Mouse (Mus musculus) midbrain, embryonic 12.5 days (tissue): ENCODE results near the gene Gtpbp1. TPM values are rescaled to one million over a fixed set of nuclear protein-coding genes. Genes with fewer than 3 reads are reported as not detected.

Source experiments
- ATAC-seq: fragments of 200-750 bp; cut with Nextera tagmentation; 2 replicates; pipeline ENCODE4 v1.8.0; 2017; ENCODE audit warnings: low read depth, moderate TSS enrichment, moderate library complexity; ENCODE audit not compliant: low FRiP score
- H3K27ac ChIP-seq: fragments of 300-500 bp; sonication (generic); replicated peaks from 2 replicates; pipeline ENCODE4 v1.5.1; 2016; ENCODE audit warnings: mild to moderate bottlenecking
- H3K27me3 ChIP-seq: fragments of 300-500 bp; sonication (generic); 2 replicates; pipeline ENCODE4 v1.6.1; 2016; ENCODE audit warnings: mild to moderate bottlenecking
- H3K36me3 ChIP-seq: fragments of 300-500 bp; sonication (generic); 2 replicates; pipeline ENCODE4 v1.6.1; 2016
- H3K4me1 ChIP-seq: fragments of 300-500 bp; sonication (generic); 2 replicates; pipeline ENCODE4 v1.6.1; 2016
- H3K4me2 ChIP-seq: fragments of 300-500 bp; sonication (generic); replicated peaks from 2 replicates; pipeline ENCODE4 v1.6.1; 2016; ENCODE audit warnings: mild to moderate bottlenecking, moderate library complexity
- H3K4me3 ChIP-seq: fragments of 300-500 bp; sonication (generic); 2 replicates; pipeline ENCODE4 v1.5.1; 2016; ENCODE audit warnings: mild to moderate bottlenecking
- H3K9ac ChIP-seq: fragments of 300-500 bp; sonication (generic); replicated peaks from 2 replicates; pipeline ENCODE4 v1.6.1; 2016; ENCODE audit warnings: mild to moderate bottlenecking, moderate library complexity
- H3K9me3 ChIP-seq: fragments of 300-500 bp; sonication (generic); 2 replicates; pipeline ENCODE4 v1.6.1; 2016; ENCODE audit warnings: mild to moderate bottlenecking
- WGBS: fragments of 180-500 bp; shearing (Covaris S2); methylation state at CpG from one replicate; pipeline ENCODE4 v1.1.7; 2016; 5-methylcytosine and 5-hydroxymethylcytosine counted together
- polyA plus RNA-seq: library from polyadenylated mRNA; unstranded; fragments of >200 nt; fragmentation: Nextera tagmentation; extraction: Ambion mirVana; gene quantifications from 2 replicates; pipeline ENCODE4 v1.2.1, GENCODE M21; 2016

Gene Gtpbp1
- polyA plus RNA-seq, 1 experiment from 2014 or later: 51.0 TPM

DNA sequence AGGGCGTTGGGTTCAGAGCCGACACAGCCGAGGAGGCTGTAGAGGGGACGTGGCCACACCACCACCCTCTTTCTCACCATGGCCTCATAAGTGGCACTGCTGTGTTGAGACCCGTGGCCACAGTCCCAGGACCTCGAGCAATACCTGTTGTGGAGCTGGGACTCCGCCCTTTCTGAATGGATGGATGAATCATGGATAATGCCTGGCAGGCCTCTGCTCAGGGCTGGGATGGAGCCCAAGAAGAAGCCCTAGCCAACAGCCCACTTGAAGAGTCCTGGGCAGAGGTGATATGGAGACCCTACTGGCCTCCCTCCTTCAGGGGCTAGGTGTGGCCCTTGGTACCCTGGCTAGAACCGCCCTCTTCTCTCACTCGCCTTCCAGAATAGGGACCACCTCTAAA, 72.4 kb downstream of the Gtpbp1 start:
- Histone ChIP-seq H3K4me2 (no peak overlapping the region), H3K4me3 (no peak overlapping the region), H3K36me3 (peaks cover 49% of the 10 kb centered on the region), H3K9ac (no peak overlapping the region), H3K27me3 (no peaks in the 10 kb centered on the region), H3K9me3 (no peaks in the 10 kb centered on the region), H3K4me1 (no peaks in the 10 kb centered on the region), H3K27ac (no peak overlapping the region)
- ATAC-seq: no peak
- WGBS: 93% methylated on average over 9 of the region's 9 CpGs

DNA sequence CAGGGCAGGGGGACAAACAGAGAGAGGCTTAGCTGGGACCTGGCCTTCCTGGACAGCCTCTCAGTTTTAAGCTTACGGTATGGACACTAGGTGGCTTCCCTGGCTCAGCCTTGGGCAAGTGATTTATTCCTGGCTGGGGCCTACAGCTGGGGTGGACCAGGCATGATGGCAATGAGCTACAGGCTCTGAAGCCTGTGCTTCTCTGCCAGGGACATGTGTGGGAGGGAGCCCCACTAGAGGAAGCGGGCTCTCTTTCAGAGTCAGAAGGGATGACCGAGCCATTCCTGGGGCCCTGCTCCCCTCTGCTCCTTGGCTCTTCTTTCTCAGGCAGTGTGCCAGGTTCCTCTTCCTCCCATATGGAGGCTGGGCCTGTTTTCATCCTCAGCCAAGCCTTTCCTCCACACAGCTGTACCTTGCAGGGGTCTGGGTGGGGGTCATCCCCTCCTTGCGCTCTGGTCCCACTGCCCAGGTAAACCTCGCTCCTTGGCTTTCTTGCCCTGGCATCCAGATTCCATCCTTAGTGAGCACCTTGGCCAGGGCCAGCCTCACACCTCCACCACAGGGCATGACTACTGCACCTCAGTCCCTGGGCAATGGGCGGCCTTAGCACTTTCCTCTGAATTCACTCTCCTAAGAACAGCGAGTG, 73.1 kb downstream of the Gtpbp1 start:
- no peak for ATAC-seq
- WGBS: 93% methylated on average over 7 of the region's 7 CpGs
- H3K36me3 ChIP-seq: peaks cover 49% of the 10 kb centered on the region
- H3K27me3 ChIP-seq: no peaks in the 10 kb centered on the region
- 0 out of 2 replicates have a peak, but pooled peaks cover 2% of the 10 kb centered on the region for H3K4me1 ChIP-seq
- H3K27ac ChIP-seq: no peak overlapping the region
- no peak overlapping the region; the same call in 1 of the 2 replicates for H3K9ac ChIP-seq
- no peak overlapping the region for H3K4me2 ChIP-seq
- H3K4me3 ChIP-seq: no peak overlapping the region
- H3K9me3 ChIP-seq: no peaks in the 10 kb centered on the region

DNA sequence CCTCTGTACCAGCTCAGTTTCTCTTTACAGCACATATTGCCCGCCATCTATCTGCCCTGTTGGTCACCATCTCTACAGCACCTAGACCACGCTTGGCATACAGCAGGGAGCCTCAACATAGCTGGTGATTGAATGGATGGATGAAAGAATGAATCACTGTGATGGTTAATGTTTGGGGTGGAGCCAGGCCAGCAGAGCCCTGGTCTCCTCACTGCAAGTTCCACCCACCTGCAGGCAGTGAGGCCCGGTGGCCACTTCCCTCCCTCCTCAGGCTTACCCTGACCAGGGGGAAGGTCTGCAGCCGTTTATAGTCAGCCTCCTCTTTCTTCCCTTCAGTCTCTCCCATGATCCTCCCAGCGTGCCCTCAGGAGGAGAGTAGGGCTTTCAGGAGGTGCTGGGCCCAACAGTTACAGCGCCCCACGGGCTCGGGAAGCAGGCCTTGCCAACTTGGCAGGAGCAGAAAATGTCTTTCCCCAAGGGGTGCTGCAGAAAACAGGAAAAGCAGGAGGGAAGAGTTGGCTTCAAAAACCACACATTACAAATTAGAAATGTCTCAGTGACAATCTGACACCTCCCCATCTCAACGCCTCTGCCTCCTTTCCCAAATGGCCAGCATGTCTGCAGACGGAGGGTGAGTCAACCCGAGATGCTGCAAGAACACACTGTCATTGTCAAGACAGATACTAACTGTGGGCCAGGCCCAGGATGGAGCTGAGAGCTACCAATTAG, 74.1 kb downstream of the Gtpbp1 start:
- Histone ChIP-seq H3K27ac (no peak overlapping the region), H3K4me2 (no peak overlapping the region), H3K9ac (no peak overlapping the region), H3K4me1 (0 out of 2 replicates have a peak, but pooled peaks cover 2% of the 10 kb centered on the region), H3K9me3 (no peaks in the 10 kb centered on the region), H3K27me3 (no peaks in the 10 kb centered on the region), H3K4me3 (no peak overlapping the region), H3K36me3 (peaks cover 49% of the 10 kb centered on the region)
- no peak for ATAC-seq
- 87% methylated on average over 11 of the region's 11 CpGs for WGBS

DNA sequence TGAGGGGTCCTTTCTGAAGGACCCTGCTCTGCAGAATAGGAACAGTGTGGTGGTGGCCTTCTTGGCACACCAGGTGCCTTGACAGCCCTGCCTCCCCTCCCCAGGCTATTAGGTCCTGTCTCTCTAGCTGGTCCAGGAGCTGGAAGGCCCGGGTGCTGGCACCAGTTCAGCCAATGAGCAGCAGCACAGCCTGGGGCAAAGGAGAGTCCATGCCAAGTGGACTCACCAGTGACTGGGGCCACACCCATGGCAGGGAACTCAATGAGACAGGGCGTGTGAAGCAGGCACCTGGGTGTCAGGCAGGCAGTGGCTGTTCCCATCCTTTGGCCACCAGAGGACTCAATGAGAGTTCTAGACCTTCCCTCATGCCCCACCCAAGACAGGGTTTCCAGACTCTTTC, 74.7 kb downstream of the Gtpbp1 start:
- Histone ChIP-seq H3K27ac (no peak overlapping the region), H3K9me3 (no peaks in the 10 kb centered on the region), H3K4me1 (0 out of 2 replicates have a peak, but pooled peaks cover 2% of the 10 kb centered on the region), H3K4me2 (no peak overlapping the region), H3K4me3 (no peak overlapping the region), H3K9ac (no peak overlapping the region), H3K36me3 (peaks cover 49% of the 10 kb centered on the region), H3K27me3 (no peaks in the 10 kb centered on the region)
- no peak for ATAC-seq
- 80% methylated on average over 2 of the region's 2 CpGs for WGBS

DNA sequence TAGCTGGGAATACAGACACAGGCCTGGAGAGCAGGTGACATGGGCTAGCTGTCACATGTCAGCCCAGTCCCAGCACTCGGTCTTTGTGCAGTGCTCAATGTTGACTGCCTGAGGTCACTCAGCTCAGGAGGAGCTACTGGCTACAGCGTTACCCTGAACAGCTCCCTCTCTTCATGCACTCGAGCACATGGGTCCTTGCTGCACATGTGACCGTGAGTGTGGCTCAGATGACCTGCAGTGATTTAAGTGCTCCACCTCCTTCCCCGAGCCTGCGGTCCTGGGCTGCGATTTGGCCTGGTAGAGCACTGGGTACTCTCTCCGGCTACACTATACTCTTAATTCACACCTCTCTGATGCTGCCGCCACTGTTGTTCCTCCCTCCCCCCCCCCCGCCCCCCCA, 75.5 kb downstream of the Gtpbp1 start:
- Histone ChIP-seq H3K9ac (no peak overlapping the region), H3K9me3 (no peaks in the 10 kb centered on the region), H3K4me3 (no peak overlapping the region), H3K27ac (no peak overlapping the region), H3K4me1 (0 out of 2 replicates have a peak, but pooled peaks cover 9% of the 10 kb centered on the region), H3K36me3 (peaks cover 46% of the 10 kb centered on the region), H3K27me3 (no peaks in the 10 kb centered on the region), H3K4me2 (no peak overlapping the region)
- WGBS: 70% methylated on average over 9 of the region's 10 CpGs
- ATAC-seq: no peak

DNA sequence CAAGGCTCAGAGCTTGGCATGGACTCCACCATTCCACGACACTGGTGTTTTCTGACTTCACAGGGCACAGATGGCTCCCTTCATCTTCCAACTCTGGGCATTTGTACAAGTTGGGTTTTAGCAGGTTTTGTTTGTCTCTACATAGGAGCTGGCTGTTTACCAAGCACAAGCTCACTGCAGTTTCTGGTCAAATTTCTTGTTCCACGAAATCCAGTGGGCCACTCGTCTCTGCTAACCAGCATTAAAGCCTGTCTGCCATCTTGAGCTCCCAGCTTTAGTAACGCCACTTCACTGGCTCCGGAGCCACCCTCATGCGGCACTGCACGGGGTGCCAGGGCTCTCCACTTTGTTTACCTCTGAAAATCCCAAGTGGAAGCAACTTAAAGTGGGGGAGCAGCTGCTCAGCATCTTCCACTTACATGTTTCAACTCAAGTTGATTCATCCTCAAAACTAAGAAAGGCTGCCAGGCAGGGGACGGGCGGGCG, 76.0 kb downstream of the Gtpbp1 start:
- Histone ChIP-seq H3K27ac (no peak overlapping the region), H3K4me1 (0 out of 2 replicates have a peak, but pooled peaks cover 9% of the 10 kb centered on the region), H3K4me3 (no peak overlapping the region), H3K36me3 (peaks cover 45% of the 10 kb centered on the region), H3K9me3 (no peaks in the 10 kb centered on the region), H3K27me3 (no peaks in the 10 kb centered on the region), H3K9ac (no peak overlapping the region), H3K4me2 (no peak overlapping the region)
- no peak for ATAC-seq
- WGBS: 92% methylated on average over 10 of the region's 10 CpGs

DNA sequence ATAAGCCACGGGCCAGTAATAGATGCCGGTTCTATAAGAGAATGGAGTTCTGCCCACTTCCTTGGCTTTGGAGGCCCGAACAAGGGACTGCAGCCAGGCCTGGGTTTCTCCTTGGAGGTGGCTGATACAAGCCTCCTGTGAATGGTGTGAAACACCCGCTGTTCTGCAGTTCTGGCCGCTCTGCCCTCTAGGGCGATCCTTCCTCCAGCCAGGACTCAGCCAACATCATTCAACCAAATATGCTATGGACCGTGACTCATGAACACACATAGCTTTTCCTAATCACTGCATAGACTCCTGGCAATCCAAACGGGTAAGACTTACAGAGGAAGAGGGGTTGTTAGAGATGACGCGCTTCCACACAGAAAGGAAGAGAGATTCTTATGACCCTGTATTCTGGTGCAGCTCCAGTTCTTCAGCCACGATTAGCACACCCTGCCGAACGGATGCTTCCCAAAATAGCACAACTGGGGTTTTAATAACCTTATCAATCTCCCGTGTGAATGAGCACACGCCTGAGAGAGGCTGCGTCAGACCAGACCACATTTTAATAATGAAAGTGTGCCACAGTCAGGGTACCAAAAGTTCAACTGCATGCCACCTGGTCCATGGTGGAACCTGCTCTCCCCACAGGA, 76.8 kb downstream of the Gtpbp1 start:
- Histone ChIP-seq H3K4me1 (0 out of 2 replicates have a peak, but pooled peaks cover 9% of the 10 kb centered on the region), H3K9ac (no peak overlapping the region), H3K27me3 (no peaks in the 10 kb centered on the region), H3K36me3 (peaks cover 36% of the 10 kb centered on the region), H3K4me3 (no peak overlapping the region), H3K9me3 (no peaks in the 10 kb centered on the region), H3K4me2 (no peak overlapping the region), H3K27ac (no peak overlapping the region)
- WGBS: 90% methylated on average over 16 of the region's 16 CpGs
- ATAC-seq: no peak

DNA sequence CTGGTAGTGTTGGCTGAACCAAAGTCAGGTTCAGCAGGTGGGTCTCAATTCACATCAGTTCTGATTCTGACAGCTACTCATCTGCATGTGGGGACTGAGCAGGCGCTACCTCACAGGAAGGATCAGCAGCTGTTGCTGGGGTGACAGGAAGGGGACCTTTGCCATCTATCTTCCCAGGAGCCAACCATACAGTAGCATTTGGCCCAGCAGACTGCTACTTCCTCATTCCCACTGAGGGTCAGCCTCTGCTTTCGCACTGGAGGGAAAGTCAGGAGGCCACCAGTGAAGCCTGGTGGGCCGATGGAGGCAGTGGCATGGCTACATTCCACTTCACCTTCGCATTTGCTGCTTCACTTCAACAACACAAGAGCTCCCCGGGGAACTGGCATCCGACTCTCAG, 77.7 kb downstream of the Gtpbp1 start:
- Histone ChIP-seq H3K4me2 (no peak overlapping the region), H3K4me3 (no peak overlapping the region), H3K27ac (no peak overlapping the region), H3K9me3 (no peaks in the 10 kb centered on the region), H3K4me1 (peaks cover 17% of the 10 kb centered on the region), H3K36me3 (peaks cover 28% of the 10 kb centered on the region), H3K9ac (no peak overlapping the region), H3K27me3 (no peaks in the 10 kb centered on the region)
- 68% methylated on average over 6 of the region's 6 CpGs for WGBS
- no peak for ATAC-seq

DNA sequence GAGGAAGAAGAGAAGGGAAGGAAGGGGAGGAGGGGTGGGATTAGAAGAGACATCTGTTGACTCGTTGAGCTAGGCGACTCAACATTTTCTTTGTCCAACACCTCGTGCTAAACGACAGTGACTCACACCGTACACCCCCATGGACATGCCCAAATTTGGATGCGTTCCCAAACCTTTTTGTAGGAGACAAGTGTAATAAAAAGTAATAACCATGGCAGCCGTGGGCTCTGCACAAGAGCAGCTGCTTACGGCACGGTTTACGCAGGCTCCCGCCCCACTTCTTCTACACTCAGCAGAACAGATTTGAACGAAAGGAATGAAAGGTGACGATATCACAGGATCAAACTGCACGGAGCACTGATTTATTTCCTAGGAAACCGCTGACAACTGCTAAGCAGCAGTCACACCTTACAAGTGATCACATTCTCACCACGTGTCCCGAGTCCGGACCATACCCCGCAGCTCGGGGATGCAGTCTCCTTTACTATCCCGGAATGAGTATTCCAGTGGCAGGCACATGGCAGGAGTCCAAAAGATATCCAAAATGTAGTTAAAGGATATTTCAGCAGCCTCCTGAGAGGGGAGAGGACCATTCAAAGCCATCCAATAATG, 80.1 kb downstream of the Gtpbp1 start:
- Histone ChIP-seq H3K36me3 (0 out of 2 replicates have a peak, but pooled peaks cover 7% of the 10 kb centered on the region), H3K4me1 (peaks cover 30% of the 10 kb centered on the region), H3K9ac (no peak overlapping the region), H3K27me3 (peaks cover under 1% of the 10 kb centered on the region; the same call in 1 of the 2 replicates), H3K4me3 (no peak overlapping the region), H3K9me3 (no peaks in the 10 kb centered on the region), H3K4me2 (no peak overlapping the region), H3K27ac (no peak overlapping the region)
- 84% methylated on average over 21 of the region's 21 CpGs for WGBS
- no peak for ATAC-seq
